Mouse (Mus musculus) embryonic facial prominence, embryonic 14.5 days (tissue): ENCODE results near the gene Loxl1. TPM values are rescaled to one million over a fixed set of nuclear protein-coding genes. Genes with fewer than 3 reads are reported as not detected.
A peak's percentile ranks its signal among the peaks of the same experiment; 100 is the strongest.

Source experiments
- ATAC-seq: fragments of 200-750 bp; cut with Nextera tagmentation; 2 replicates; pipeline ENCODE4 v1.8.0; 2017; ENCODE audit warnings: low read depth, moderate number of reproducible peaks, moderate TSS enrichment
- DNase-seq: peaks from one replicate; pipeline ENCODE4 v3.0.0-alpha.2; 2015; ENCODE audit warnings: low spot score
- H3K27ac ChIP-seq: fragments of 300-500 bp; sonication (generic); replicated peaks from 2 replicates; pipeline ENCODE4 v1.5.1; 2014; ENCODE audit warnings: low read depth, mild to moderate bottlenecking, low read length, moderate library complexity
- H3K27me3 ChIP-seq: fragments of 300-500 bp; sonication (generic); replicated peaks from 2 replicates; pipeline ENCODE4 v1.6.1; 2014; ENCODE audit warnings: low read length; ENCODE audit not compliant: control insufficient read depth, insufficient read depth
- H3K36me3 ChIP-seq: fragments of 300-500 bp; sonication (generic); 2 replicates; pipeline ENCODE4 v1.6.1; 2014; ENCODE audit warnings: low read length, mixed read lengths; ENCODE audit not compliant: control insufficient read depth, insufficient read depth
- H3K4me1 ChIP-seq: fragments of 300-500 bp; sonication (generic); 2 replicates; pipeline ENCODE4 v1.6.1; 2014; ENCODE audit warnings: antibody characterized with exemption, low read length; ENCODE audit not compliant: control insufficient read depth, insufficient read depth
- H3K4me2 ChIP-seq: fragments of 300-500 bp; sonication (generic); 2 replicates; pipeline ENCODE4 v1.6.1; 2014; ENCODE audit warnings: low read depth, mild to moderate bottlenecking, low read length, moderate library complexity, mixed read lengths
- H3K4me3 ChIP-seq: fragments of 300-500 bp; sonication (generic); 2 replicates; pipeline ENCODE4 v1.5.1; 2014; ENCODE audit warnings: low read depth, mild to moderate bottlenecking, low read length
- H3K9ac ChIP-seq: fragments of 300-500 bp; sonication (generic); 2 replicates; pipeline ENCODE4 v1.6.1; 2014; ENCODE audit warnings: low read depth, mild to moderate bottlenecking, low read length, moderate library complexity, mixed read lengths
- H3K9me3 ChIP-seq: fragments of 300-500 bp; sonication (generic); 2 replicates; pipeline ENCODE4 v1.6.1; 2016; ENCODE audit warnings: low read length; ENCODE audit not compliant: control insufficient read depth
- WGBS: fragments of 180-500 bp; shearing (Covaris S2); extraction: QIAGEN DNeasy Blood & Tissue Kit; methylation state at CpG from one replicate; pipeline ENCODE4 v1.1.7; 2014; 5-methylcytosine and 5-hydroxymethylcytosine counted together
- polyA plus RNA-seq: library from polyadenylated mRNA; unstranded; fragments of >200 nt; fragmentation: Nextera tagmentation; extraction: Ambion mirVana; gene quantifications from 2 replicates; pipeline ENCODE4 v1.2.1, GENCODE M21; 2014

Gene Loxl1
- polyA plus RNA-seq, 1 experiment from 2014 or later = 74.1 TPM

DNA sequence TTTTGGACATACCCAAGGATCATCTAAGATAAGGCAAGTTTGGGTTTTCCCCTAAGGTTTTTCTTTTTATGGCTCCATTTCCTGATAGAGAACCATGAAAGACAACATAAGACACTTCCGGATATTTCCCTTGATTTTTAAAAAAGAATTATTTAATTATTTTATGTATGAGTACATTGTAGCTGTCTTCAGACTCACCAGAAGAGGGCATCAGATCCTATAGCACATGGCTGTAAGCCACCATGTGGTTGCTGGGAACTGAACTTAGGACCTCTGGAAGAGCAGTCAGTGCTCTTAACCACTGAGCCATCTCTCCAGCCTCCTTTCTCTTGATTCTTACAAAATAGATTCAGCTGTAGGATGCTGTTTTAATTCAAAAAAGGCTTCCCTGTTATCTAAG lies 28.8 kb upstream of the Loxl1 start:
- no peak overlapping the region for H3K4me3 ChIP-seq
- no peak overlapping the region for H3K9ac ChIP-seq
- no peaks in the 10 kb centered on the region for H3K27me3 ChIP-seq
- H3K9me3 ChIP-seq = no peaks in the 10 kb centered on the region
- DNase-seq = no peak
- no peaks in the 10 kb centered on the region for H3K4me1 ChIP-seq
- H3K36me3 ChIP-seq = no peaks in the 10 kb centered on the region
- 91% methylated on average over 1 of the region's 1 CpGs for WGBS
- no peak for ATAC-seq
- no peak overlapping the region for H3K4me2 ChIP-seq
- H3K27ac ChIP-seq = no peak overlapping the region

DNA sequence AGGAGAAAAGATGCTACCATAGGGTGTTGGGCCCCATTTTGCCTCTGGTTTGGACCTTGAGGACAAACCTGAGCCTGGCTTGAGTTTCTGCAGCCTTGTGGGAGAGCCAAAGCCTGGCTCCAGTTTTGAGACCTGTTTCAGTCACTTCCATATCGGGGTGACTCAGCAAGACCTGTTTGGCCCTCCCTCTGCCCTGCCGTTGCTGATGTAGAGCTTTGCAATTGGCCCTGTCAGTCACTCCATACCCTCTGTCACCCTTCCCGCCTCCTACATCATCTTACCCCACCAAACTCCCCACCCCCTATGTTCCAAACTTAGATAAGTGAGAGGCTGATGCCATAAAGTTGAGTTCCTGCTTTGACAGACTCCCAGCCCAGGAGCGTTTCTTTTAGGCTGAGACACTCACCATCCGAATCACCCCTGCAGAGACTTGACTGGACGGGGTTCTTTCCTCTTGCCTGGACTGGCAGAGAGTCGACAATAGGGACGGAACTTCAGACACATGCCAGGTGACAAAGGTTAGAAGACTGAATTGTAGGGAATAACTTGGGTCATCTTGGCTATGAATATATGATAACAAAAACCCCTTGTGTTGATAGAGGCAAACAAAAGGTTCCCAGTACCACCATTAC lies 23.8 kb upstream of the Loxl1 start:
- H3K4me2 ChIP-seq = no peak overlapping the region
- no peaks in the 10 kb centered on the region for H3K27me3 ChIP-seq
- H3K4me3 ChIP-seq = no peak overlapping the region
- ATAC-seq (no peak), DNase-seq (no peak)
- no peaks in the 10 kb centered on the region for H3K4me1 ChIP-seq
- H3K9me3 ChIP-seq = 0 out of 2 replicates have a peak, but pooled peaks cover 4% of the 10 kb centered on the region
- H3K27ac ChIP-seq = no peak overlapping the region
- 73% methylated on average over 8 of the region's 8 CpGs for WGBS
- no peak overlapping the region for H3K9ac ChIP-seq
- no peaks in the 10 kb centered on the region for H3K36me3 ChIP-seq

DNA sequence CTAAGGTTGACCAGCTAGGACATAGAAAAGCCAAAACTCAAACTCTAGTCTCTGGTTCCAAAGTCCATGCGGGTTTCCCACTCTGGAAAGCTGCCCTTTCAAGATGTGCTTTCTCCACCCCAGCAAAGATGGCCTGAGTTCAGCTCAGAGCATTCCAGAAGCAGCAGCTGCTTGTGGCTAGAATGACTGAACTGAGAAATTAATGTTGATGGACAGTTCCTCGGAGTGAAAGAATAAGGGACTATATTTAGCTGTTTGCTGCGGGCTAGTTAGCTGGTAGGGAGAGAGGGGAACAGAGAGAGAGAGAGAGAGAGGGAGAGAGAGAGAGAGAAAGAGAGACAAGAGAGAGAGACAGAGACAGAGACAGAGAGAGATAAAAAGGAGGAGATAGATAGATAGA lies 18.3 kb upstream of the Loxl1 start:
- no peak for ATAC-seq

DNA sequence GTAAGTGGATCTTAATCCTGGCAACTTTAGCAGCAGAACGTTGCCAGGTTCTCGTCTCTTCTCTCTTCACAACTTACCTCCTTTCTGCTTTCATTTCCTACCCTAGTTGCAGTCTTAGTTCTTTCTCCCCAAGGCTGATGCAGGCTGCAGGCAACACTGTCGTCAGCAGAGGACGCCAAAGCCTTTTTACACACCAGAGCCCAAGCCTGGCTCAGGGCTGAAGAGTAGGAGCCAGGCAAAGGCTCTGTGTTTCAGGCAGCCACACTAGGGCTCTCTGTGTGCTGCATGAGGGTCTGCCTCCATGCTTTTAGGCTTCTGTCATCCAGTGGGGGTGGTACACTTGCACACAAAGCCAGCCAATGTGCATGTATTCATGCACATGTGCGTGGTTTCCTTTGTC lies 17.3 kb upstream of the Loxl1 start:
- DNase-seq (peak; percentile 79), ATAC-seq (peak; percentile 79; the same call in 1 of the 2 replicates)
- Histone ChIP-seq H3K4me1 (no peaks in the 10 kb centered on the region), H3K27ac (no peak overlapping the region), H3K4me3 (no peak overlapping the region), H3K36me3 (no peaks in the 10 kb centered on the region), H3K27me3 (no peaks in the 10 kb centered on the region), H3K9me3 (0 out of 2 replicates have a peak, but pooled peaks cover 4% of the 10 kb centered on the region), H3K9ac (no peak overlapping the region), H3K4me2 (no peak overlapping the region)
- 23% methylated on average over 5 of the region's 5 CpGs for WGBS

More for the DNA sequence above, 18.3 kb upstream of the Loxl1 start:
- Histone ChIP-seq H3K36me3 (no peaks in the 10 kb centered on the region), H3K27ac (no peak overlapping the region), H3K27me3 (no peaks in the 10 kb centered on the region), H3K9me3 (0 out of 2 replicates have a peak, but pooled peaks cover 4% of the 10 kb centered on the region), H3K4me3 (no peak overlapping the region), H3K4me2 (no peak overlapping the region), H3K4me1 (no peaks in the 10 kb centered on the region), H3K9ac (no peak overlapping the region)
- DNase-seq = no peak
- WGBS = 42% methylated on average over 3 of the region's 3 CpGs

DNA sequence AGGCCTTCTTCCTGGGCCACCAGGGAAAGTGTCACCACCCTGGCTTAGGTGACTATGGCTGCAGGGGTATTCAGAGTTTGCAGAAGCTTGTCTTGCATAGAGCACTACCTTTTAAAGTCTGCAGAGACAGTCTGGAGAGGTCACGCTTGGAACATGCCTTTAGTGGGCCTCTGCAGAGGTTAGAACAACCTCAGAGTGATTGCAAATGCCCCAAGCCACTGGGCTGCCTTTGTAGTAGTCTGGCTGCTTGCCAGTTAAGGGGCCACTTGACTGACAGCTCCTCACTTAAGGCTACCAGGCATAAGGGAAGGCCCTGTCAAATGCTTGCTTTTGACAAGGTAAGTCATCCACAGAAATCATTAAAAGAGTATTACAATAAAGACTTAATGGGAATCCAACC lies 14.4 kb upstream of the Loxl1 start:
- H3K9me3 ChIP-seq = no peaks in the 10 kb centered on the region
- no peak overlapping the region for H3K27ac ChIP-seq
- no peaks in the 10 kb centered on the region for H3K36me3 ChIP-seq
- ATAC-seq (no peak), DNase-seq (no peak)
- no peak overlapping the region for H3K4me3 ChIP-seq
- no peak overlapping the region for H3K4me2 ChIP-seq
- no peak overlapping the region for H3K9ac ChIP-seq
- H3K4me1 ChIP-seq = no peaks in the 10 kb centered on the region
- WGBS = 38% methylated on average over 1 of the region's 1 CpGs
- no peaks in the 10 kb centered on the region for H3K27me3 ChIP-seq

DNA sequence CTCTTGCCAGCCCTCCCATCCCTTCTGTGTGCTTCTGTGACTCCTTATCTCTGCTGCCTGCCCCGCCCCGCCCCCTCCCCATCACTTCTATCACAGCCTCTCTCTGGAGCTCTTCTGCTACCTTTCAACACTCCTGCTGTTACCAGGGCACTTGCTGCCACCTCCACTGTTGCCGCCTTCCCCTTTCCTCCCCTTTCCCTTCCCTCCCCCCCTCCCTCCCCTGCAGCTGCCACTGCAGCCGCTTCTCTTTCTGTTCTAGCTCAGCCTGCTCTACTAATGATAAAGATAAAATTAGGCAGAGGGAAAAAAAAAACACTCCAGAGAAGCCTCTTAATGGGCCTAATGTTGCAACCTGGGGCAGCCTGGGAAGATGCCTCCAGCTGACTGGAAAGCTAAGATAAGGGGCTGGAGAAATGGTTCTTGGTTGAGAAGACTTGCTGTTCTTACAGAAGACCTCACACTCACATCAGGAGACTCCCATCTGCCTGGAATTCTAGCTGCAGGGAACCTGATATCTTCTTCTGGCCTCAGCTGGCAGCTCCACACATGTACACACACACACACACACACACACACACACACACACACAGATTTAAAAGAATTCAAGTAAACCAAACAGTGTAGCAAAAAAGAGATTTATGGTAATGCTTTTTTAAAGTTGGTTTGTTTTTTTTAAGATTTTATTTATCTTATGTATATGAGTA lies 13.6 kb upstream of the Loxl1 start:
- DNase-seq = peak; percentile 78
- H3K4me3 ChIP-seq = no peak overlapping the region
- no peak overlapping the region for H3K27ac ChIP-seq
- no peaks in the 10 kb centered on the region for H3K36me3 ChIP-seq
- no peaks in the 10 kb centered on the region for H3K9me3 ChIP-seq
- H3K27me3 ChIP-seq = no peaks in the 10 kb centered on the region
- H3K4me1 ChIP-seq = no peaks in the 10 kb centered on the region
- no peak overlapping the region for H3K4me2 ChIP-seq
- ATAC-seq = no peak
- WGBS = 34% methylated on average over 4 of the region's 4 CpGs
- no peak overlapping the region for H3K9ac ChIP-seq

DNA sequence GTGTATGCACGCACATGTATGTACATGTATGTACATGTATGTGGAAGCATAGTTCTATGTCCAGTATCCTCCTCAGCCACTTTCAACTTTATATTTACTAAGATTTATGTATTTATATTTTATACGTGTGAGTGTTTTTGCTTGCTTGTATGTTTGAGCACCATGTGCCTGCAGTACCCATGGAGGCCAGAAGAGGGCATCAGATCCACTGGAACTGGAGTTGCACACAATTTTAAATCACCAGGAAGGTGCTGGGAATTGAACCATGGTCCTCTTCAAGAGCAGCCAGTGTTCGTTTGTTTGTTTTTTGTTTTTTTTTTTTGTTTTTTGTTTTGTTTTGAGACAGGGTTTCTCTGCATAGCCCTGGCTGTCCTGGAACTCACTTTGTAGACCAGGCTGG lies 8.7 kb upstream of the Loxl1 start:
- Histone ChIP-seq H3K4me2 (no peak overlapping the region), H3K4me3 (no peak overlapping the region), H3K27me3 (no peaks in the 10 kb centered on the region), H3K9me3 (no peaks in the 10 kb centered on the region), H3K27ac (no peak overlapping the region), H3K36me3 (no peaks in the 10 kb centered on the region), H3K4me1 (peaks cover 8% of the 10 kb centered on the region), H3K9ac (no peak overlapping the region)
- no peak for DNase-seq
- ATAC-seq = no peak
- WGBS = 94% methylated on average over 3 of the region's 3 CpGs

DNA sequence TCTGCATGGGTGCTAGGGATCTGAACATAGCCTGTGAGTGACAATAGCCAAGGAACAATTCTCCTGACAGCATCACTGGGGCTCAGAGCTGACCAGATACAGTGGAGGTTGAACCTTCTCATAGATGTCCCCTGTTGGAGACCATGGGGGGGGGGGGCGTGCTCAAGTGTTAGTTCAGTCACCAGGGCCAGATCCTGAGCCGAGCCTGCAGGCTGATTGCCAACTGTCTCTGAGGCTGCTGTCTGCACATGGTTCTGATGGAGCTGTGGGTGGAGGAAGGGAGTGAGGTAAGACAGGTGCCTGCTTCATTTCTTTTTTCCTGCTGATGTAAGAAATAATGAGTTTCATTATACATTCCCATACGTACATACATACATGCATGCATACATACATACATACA lies 5.3 kb upstream of the Loxl1 start:
- 66% methylated on average over 3 of the region's 3 CpGs for WGBS
- Histone ChIP-seq H3K4me3 (no peak overlapping the region), H3K36me3 (no peaks in the 10 kb centered on the region), H3K27ac (no peak overlapping the region), H3K9me3 (no peaks in the 10 kb centered on the region), H3K27me3 (no peaks in the 10 kb centered on the region), H3K4me2 (no peak overlapping the region), H3K4me1 (peaks cover 36% of the 10 kb centered on the region), H3K9ac (no peak overlapping the region)
- DNase-seq (no peak), ATAC-seq (no peak)

DNA sequence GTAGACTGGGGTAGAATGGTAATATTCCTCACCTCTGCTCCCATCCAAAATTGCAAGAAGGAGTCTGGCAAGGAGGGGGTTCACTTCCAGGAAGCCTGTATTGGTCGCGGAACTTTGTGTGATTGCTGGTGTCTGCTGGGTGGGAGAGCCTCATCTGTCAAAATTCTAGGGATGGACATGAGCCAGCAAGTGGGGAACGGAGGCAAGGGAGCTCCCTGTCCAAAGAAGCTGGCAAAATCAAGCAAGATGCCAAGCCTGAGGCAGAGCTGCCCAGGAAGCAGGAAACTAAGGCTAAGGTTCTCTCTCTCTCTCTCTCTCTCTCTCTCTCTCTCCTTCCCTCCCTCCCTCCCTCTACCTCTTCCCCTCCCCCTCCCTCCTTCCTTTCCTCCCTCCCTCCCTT lies 4.4 kb upstream of the Loxl1 start:
- Histone ChIP-seq H3K27ac (no peak overlapping the region), H3K9ac (no peak overlapping the region), H3K27me3 (no peaks in the 10 kb centered on the region), H3K4me2 (no peak overlapping the region), H3K36me3 (no peaks in the 10 kb centered on the region), H3K9me3 (no peaks in the 10 kb centered on the region), H3K4me3 (no peak overlapping the region), H3K4me1 (peaks cover 44% of the 10 kb centered on the region)
- WGBS = 31% methylated on average over 3 of the region's 3 CpGs
- DNase-seq (no peak), ATAC-seq (no peak)
